Mouse (Mus musculus): ENCODE data around the gene Tmem50b. TPM values are rescaled to one million over a fixed set of nuclear protein-coding genes. Genes with fewer than 3 reads are reported as not detected.

Gene Tmem50b
- polyA plus RNA-seq, 1 experiment from 2014 or later = 26.1 TPM

GRCm38 (mm10) chr16:91564580-91565291 is 32.9 kb downstream of the Tmem50b start:
- ATAC-seq (ENCODE audit: insufficient number of reproducible peaks, insufficient read depth, low FRiP score, low TSS enrichment, low read depth) = no peak
- 64% methylated on average over 4 of the region's 4 CpGs for WGBS

DNA sequence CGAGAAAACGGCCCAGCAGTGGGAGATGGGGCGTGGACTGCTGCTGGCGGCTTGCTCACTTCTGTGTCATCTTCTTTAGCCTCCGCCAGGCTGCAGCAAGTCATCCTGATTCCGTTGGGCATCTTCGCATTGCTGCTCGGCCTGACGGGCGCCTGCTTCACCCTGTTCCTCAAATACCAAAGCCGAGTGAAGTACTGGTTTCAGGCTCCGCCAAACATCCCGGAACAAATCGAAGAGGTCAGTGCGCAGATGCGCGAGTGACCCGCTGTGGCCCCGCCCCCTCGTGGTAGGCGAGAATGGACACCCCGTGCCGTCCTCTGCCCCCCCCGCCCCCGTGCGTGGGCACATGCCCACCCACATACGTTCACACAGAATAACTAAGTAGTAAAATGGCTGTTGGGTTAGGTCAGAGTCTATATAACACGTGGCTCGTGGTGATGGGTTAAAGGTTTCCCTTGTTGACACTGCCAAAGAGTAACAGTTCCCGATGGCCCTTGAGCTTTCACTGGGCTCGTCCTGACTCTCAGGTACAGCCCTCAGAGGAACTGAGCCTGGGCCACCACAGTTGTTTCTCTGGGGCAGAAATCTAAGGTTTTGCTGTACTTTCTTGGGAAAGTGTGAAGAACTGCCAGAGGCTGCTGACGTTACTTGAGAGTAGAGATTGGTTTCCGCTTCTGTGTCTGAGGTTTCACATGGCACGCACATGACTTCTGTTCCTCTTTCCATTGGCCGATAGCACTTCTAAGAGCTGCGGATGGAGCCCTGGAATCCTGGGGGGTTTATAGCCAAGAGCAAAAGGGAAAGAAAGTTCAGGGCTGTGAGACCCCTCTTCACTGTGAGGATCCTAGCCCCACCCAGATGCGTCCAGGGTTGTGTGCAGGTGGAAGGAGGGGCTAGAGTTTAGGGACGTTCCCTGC is 35.8 kb downstream of the Tmem50b start:
- Histone ChIP-seq H3K36me3 (peaks cover 67% of the 10 kb centered on the region), H3K4me3 (replicated peaks) (no peak overlapping the region), H3K27ac (no peak overlapping the region), H3K4me1 (replicated peaks) (peaks cover 9% of the 10 kb centered on the region; the same call in 1 of the 2 replicates), H3K4me2 (no peak overlapping the region), H3K9me3 (no peaks in the 10 kb centered on the region), H3K27me3 (no peaks in the 10 kb centered on the region), H3K9ac (replicated peaks) (no peak overlapping the region)
- no peak for ATAC-seq (ENCODE audit: insufficient number of reproducible peaks, insufficient read depth, low FRiP score, low TSS enrichment, low read depth)
- WGBS = 75% methylated on average over 38 of the region's 38 CpGs

More at GRCm38 (mm10) chr16:91564580-91565291, 32.9 kb downstream of the Tmem50b start:
- H3K9me3 ChIP-seq = no peaks in the 10 kb centered on the region
- H3K4me3 ChIP-seq (replicated peaks) = no peak overlapping the region
- no peak overlapping the region for H3K4me2 ChIP-seq
- H3K36me3 ChIP-seq = peaks cover 46% of the 10 kb centered on the region
- H3K4me1 ChIP-seq (replicated peaks) = peaks cover 5% of the 10 kb centered on the region; the same call in 1 of the 2 replicates
- no peak overlapping the region for H3K9ac ChIP-seq (replicated peaks)
- no peak overlapping the region for H3K27ac ChIP-seq
- H3K27me3 ChIP-seq = no peaks in the 10 kb centered on the region

DNA sequence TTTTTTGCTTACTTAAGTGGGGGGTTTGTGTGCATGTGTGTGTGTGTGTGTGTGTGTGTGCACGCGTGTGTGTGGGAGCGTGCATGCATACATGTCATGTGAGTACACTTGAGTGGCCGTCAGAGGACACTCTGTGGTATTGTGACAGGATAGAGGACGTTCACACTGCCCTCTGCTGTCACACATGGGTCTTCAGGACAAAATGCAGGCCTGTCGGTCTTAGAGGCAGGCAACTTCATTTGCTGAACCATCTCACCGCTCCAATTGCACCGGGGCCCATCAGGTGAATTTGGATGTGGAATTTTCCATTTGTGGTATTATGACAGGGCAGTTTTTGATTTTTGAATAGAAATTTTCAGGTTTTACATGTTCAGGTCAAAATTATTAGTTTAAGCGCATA is 36.5 kb downstream of the Tmem50b start:
- Histone ChIP-seq H3K4me3 (replicated peaks) (no peak overlapping the region), H3K9ac (replicated peaks) (no peak overlapping the region), H3K4me1 (replicated peaks) (peaks cover 6% of the 10 kb centered on the region), H3K27me3 (no peaks in the 10 kb centered on the region), H3K36me3 (peaks cover 68% of the 10 kb centered on the region), H3K9me3 (no peaks in the 10 kb centered on the region), H3K4me2 (no peak overlapping the region), H3K27ac (no peak overlapping the region)
- 60% methylated on average over 9 of the region's 9 CpGs for WGBS
- no peak for ATAC-seq (ENCODE audit: insufficient number of reproducible peaks, insufficient read depth, low FRiP score, low TSS enrichment, low read depth)

DNA sequence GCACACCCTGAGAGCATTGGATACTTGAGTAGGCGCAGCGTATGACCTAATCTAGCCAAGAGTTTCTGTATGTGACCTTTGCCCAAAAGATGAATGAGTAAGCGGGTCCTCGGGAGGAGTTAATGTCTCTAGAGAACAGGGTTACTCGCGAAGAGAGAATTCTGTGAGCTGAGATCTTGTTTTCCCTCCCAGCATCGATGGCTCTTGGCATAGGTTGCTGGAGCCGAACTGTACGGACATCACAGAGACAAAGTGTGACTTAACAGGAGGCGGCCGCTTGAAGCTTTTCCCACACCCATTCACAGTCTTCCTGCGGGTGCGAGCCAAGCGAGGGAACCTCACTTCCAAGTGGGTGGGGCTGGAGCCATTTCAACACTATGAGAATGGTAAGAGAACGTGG is 39.9 kb downstream of the Tmem50b start:
- Histone ChIP-seq H3K4me2 (no peak overlapping the region), H3K27me3 (no peaks in the 10 kb centered on the region), H3K27ac (no peak overlapping the region), H3K9me3 (no peaks in the 10 kb centered on the region), H3K4me3 (replicated peaks) (no peak overlapping the region), H3K4me1 (replicated peaks) (peaks cover 12% of the 10 kb centered on the region), H3K36me3 (peaks cover 59% of the 10 kb centered on the region), H3K9ac (replicated peaks) (no peak overlapping the region)
- ATAC-seq (ENCODE audit: insufficient number of reproducible peaks, insufficient read depth, low FRiP score, low TSS enrichment, low read depth) = no peak
- WGBS = 95% methylated on average over 15 of the region's 15 CpGs

DNA sequence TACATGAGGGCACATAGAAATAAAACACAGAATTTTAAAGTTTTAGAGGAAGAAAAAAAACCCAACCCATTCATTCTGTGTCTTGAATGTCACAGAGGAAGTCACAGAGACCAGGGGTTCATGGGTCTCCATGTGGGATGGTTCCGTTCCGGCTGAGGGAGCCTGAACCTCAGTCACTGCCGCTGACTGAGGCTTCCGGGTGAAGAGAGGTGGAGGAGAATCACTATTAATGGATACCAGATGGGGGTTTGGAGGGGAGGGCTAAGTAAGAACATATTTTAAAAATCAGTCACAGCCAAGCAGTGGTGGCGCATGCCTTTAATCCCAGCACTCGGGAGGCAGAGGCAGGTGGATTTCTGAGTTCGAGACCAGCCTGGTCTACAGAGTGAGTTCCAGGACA is 40.4 kb downstream of the Tmem50b start:
- no peak overlapping the region for H3K27ac ChIP-seq
- no peaks in the 10 kb centered on the region for H3K27me3 ChIP-seq
- no peaks in the 10 kb centered on the region for H3K9me3 ChIP-seq
- peaks cover 12% of the 10 kb centered on the region for H3K4me1 ChIP-seq (replicated peaks)
- H3K4me3 ChIP-seq (replicated peaks) = no peak overlapping the region
- no peak for ATAC-seq (ENCODE audit: insufficient number of reproducible peaks, insufficient read depth, low FRiP score, low TSS enrichment, low read depth)
- no peak overlapping the region for H3K4me2 ChIP-seq
- peaks cover 55% of the 10 kb centered on the region for H3K36me3 ChIP-seq
- no peak overlapping the region for H3K9ac ChIP-seq (replicated peaks)
- 40% methylated on average over 7 of the region's 7 CpGs for WGBS

DNA sequence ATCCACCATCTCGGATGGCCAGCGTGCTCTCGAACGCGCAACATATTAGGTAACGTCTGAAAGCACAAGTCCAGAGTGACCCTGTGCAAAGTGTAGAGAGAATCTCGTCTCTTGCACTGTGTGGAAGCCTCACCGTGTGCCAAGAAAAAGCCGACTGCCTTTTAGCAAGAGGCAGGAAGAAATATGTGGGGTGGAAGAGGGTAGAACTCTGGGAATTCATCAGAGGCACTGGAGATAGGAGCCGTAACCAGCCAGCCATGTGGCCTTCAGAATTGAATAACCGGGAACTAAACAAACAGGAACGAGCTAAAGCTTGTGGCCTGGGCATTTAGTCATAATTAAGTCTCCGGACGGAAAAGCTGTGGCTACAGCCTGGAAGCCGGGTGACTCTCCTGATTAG is 40.9 kb downstream of the Tmem50b start:
- H3K27ac ChIP-seq = no peak overlapping the region
- 66% methylated on average over 15 of the region's 15 CpGs for WGBS

GRCm38 (mm10) chr16:91555017-91555605 is 42.5 kb downstream of the Tmem50b start:
- Histone ChIP-seq H3K9me3 (no peaks in the 10 kb centered on the region), H3K27me3 (no peaks in the 10 kb centered on the region), H3K9ac (replicated peaks) (no peak overlapping the region), H3K4me3 (replicated peaks) (no peak overlapping the region), H3K4me2 (no peak overlapping the region), H3K27ac (no peak overlapping the region), H3K4me1 (replicated peaks) (peaks cover 12% of the 10 kb centered on the region), H3K36me3 (peaks cover 42% of the 10 kb centered on the region)
- no peak for ATAC-seq (ENCODE audit: insufficient number of reproducible peaks, insufficient read depth, low FRiP score, low TSS enrichment, low read depth)
- WGBS = 84% methylated on average over 8 of the region's 8 CpGs

More for the DNA sequence above, 40.9 kb downstream of the Tmem50b start:
- no peak overlapping the region for H3K9ac ChIP-seq (replicated peaks)
- no peak overlapping the region for H3K4me2 ChIP-seq
- H3K36me3 ChIP-seq = peaks cover 54% of the 10 kb centered on the region
- no peak overlapping the region for H3K4me3 ChIP-seq (replicated peaks)
- peaks cover 12% of the 10 kb centered on the region for H3K4me1 ChIP-seq (replicated peaks)
- no peak for ATAC-seq (ENCODE audit: insufficient number of reproducible peaks, insufficient read depth, low FRiP score, low TSS enrichment, low read depth)
- no peaks in the 10 kb centered on the region for H3K27me3 ChIP-seq
- no peaks in the 10 kb centered on the region for H3K9me3 ChIP-seq

GRCm38 (mm10) chr16:91553625-91554024 is 44.0 kb downstream of the Tmem50b start:
- Histone ChIP-seq H3K36me3 (peaks cover 30% of the 10 kb centered on the region), H3K27ac (no peak overlapping the region), H3K4me2 (no peak overlapping the region), H3K4me3 (replicated peaks) (no peak overlapping the region), H3K4me1 (replicated peaks) (peaks cover 23% of the 10 kb centered on the region), H3K27me3 (no peaks in the 10 kb centered on the region), H3K9ac (replicated peaks) (no peak overlapping the region; the same call in 1 of the 2 replicates), H3K9me3 (no peaks in the 10 kb centered on the region)
- WGBS = 54% methylated on average over 12 of the region's 12 CpGs
- no peak for ATAC-seq (ENCODE audit: insufficient number of reproducible peaks, insufficient read depth, low FRiP score, low TSS enrichment, low read depth)

- no peaks in the 10 kb centered on the region for H3K27me3 ChIP-seq
- no peak overlapping the region for H3K4me2 ChIP-seq
- H3K27ac ChIP-seq = no peak overlapping the region
- no peak overlapping the region for H3K4me3 ChIP-seq (replicated peaks)
- H3K36me3 ChIP-seq = peaks cover 19% of the 10 kb centered on the region; the same call in 1 of the 2 replicates
- ATAC-seq (ENCODE audit: insufficient number of reproducible peaks, insufficient read depth, low FRiP score, low TSS enrichment, low read depth) = no peak
- no peaks in the 10 kb centered on the region for H3K9me3 ChIP-seq
- no peak overlapping the region for H3K9ac ChIP-seq (replicated peaks)
- WGBS = 61% methylated on average over 9 of the region's 9 CpGs
- peaks cover 32% of the 10 kb centered on the region for H3K4me1 ChIP-seq (replicated peaks)
Observed at GRCm38 (mm10) chr16:91552072-91552471, 45.5 kb downstream of the Tmem50b start.

DNA sequence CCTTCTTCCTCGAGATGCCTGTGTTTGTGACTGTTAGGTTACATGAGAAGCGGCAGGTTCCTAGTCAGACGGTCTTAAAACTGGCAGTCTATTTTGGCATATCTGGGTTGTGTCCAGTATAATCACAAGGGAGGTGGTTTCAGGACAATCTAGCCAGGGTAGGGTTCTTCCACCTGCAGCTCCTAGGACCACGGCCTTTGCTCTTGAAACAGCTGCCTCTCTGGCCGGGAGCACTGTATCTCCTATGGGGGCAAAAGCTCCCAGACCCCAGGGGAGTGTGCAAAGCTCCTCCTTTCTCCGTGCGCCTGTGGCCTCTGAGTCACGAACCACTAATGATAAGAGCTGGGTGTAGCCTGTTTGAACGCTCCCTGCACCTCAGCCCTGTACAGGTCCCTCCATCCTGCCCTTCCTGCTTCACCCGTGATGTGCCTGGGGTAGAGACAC is 46.5 kb downstream of the Tmem50b start:
- Histone ChIP-seq H3K4me3 (replicated peaks) (no peak overlapping the region), H3K4me2 (no peak overlapping the region), H3K9me3 (no peaks in the 10 kb centered on the region), H3K27me3 (no peaks in the 10 kb centered on the region), H3K36me3 (peaks cover 19% of the 10 kb centered on the region; the same call in 1 of the 2 replicates), H3K9ac (replicated peaks) (no peak overlapping the region), H3K4me1 (replicated peaks) (peaks cover 33% of the 10 kb centered on the region), H3K27ac (no peak overlapping the region)
- ATAC-seq (ENCODE audit: insufficient number of reproducible peaks, insufficient read depth, low FRiP score, low TSS enrichment, low read depth) = no peak
- WGBS = 79% methylated on average over 10 of the region's 10 CpGs

- H3K9me3 ChIP-seq = no peaks in the 10 kb centered on the region
- H3K4me3 ChIP-seq (replicated peaks) = no peak overlapping the region
- ATAC-seq (ENCODE audit: insufficient number of reproducible peaks, insufficient read depth, low FRiP score, low TSS enrichment, low read depth) = no peak
- no peak overlapping the region for H3K9ac ChIP-seq (replicated peaks)
- peaks cover 39% of the 10 kb centered on the region for H3K4me1 ChIP-seq (replicated peaks)
- H3K27ac ChIP-seq = no peak overlapping the region
- no peak overlapping the region for H3K4me2 ChIP-seq
- whole genome bisulfite sequencing = 60% methylated on average over 5 of the region's 5 CpGs
- H3K36me3 ChIP-seq = peaks cover 6% of the 10 kb centered on the region; the same call in 1 of the 2 replicates
- no peaks in the 10 kb centered on the region for H3K27me3 ChIP-seq
Observed at GRCm38 (mm10) chr16:91549616-91550015, 48.0 kb downstream of the Tmem50b start.

All from limb, embryonic 12.5 days (tissue).